Mouse (Mus musculus) A20 (cell line): Measurements from ENCODE around the gene Klhl34.

ENCODE experiments used
- DNase-seq: peaks from one replicate; pipeline ENCODE4 v3.0.0-alpha.2; 2011; ENCODE audit warnings: low read depth, low spot score

Gene Klhl34

DNA sequence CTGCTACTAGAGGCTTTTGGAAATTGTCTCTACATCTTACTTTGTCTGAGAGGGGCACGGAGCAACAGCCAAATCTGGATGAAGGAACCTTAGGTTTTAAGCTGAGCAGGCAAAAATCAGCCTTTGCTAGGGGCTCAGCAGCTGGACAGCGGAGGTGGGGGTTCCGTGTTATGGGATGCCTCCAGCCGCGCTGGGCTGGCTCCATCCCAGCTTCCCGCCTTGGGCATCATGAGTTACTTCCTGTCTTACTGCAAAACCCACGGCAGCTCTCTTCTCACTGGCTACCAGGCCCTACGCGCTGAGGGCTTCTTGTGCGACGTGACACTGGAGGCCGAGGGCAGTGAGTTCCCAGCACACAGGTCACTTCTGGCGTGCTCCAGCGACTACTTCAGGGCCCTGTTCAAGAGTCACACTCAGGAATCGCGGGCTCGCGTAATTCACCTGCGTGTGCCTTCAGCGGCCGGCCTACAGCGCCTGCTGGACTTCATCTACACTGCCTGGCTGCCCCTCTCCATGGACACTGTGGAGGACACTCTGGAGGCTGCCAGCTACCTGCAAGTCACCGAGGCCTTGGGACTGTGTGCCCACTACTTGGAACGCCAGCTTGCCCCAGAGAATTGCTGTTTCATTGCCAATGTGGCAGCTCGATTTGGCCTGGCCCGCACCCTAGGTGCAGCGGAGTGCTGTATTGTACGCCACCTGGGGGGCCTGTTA, at the start of gene Klhl34:
Gene Klhl34 (plus strand): TSS at position 229 of the 714 bp plus-strand sequence.
- no peak for DNase-seq

DNA sequence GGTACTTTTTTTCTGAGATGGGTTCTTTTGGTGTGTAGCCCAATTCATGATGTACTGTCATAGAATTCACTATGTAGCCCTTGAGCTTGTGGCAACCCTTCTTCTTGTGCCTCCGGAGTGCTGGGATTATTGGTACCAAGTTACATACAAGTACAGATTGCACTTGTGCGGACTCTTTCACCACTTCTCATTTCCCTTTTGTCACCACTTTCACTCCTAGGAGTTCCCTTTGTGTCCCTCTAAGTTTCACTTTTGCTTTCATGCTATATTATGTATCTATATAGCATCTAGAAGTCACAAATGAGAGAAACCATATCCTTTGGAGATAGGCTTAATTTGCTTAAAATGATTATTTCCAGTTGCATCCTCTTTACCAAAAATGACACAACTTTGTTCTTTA, 16.6 kb upstream of the Klhl34 start:
- DNase-seq: peak; percentile 32

DNA sequence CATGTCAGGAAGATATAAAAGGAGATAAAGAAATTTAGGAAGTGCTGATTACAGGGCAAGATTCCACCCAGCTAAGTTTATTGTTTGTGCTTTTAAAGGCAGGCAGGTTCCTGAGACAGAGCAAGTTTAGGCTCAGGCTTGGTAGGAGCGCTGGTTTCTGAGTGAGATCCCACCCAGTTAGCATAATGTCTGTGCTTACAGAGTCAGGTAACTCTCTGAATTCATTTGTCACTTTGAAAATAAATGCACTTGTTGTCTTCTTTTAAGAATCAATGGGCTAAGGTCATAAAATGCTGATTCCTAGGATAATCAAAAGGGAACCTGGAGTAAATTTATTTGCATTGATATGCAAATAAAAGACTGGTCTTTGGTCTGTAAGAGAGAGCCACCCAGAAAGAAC, 8.5 kb upstream of the Klhl34 start:
- DNase-seq: no peak

DNA sequence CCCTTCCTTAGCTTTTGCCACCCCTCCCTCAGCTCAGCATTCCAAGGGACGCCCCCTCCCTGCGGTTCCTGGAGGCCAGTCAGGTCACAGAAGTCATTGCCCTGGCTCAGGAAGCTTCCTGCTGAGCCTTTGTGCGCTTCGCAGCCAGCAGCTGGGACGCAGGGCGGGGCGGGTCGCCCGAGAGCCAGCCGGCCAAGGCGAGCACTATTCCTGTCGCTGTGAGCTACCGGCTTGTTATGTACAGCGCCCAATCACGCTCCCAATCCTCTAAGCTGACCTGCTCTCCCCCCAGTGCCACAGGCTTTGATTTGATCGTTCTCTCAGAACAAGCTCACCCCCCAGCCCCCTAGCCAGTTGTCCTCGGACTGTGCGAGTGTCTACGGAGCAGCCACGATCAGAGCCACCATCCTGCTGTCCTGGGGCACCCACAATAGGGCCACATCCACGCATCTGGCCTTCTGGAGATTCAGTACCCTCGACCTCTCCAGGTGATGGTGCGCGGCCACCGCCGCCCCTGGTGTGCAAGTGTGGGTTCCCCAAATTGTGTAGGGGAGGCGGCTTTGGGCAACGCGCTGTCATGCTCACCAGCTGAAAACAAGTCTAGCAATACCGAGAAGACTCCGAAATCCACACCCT, 546 bp upstream of the Klhl34 start:
- no peak for DNase-seq

DNA sequence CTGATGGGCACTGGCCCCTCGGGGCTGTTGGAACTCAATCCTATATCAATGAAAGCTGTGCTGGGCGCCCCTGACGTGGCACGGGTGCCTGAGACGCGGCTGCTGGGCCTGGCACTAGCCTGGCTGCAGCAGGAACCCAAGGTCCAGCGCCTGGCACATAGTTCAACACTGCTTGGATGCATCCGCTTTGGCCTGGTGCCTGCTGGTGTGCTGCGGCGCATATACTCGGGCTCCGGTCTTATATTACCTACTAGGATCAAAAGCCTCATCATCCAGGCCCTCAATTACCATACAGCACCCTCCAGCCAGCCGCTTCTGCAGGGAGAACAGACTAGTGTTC, 656 bp downstream of the Klhl34 start:
- DNase-seq: no peak

DNA sequence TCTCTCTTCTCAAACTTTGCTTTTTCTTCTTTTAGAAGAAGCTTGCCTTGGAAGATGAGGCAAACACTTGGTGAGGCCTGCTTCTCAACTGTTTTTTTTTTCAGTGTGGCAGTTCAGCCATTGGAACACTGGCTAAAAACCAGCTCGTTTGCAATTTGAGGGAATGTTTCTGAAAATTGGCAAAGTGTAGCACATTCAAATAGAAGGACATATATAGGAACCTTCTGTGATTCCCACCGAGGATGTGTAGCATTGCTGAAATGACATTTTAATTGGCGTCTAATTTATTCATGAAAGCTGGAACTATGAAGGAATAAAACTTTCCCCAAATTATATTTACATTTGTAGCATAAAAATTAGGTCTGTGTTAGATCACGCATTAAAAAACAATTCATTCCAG, 11.7 kb downstream of the Klhl34 start:
- no peak for DNase-seq
